Mouse (Mus musculus) liver, adult 2 months (tissue): ENCODE data around the gene Dnajb13. TPM values are rescaled to one million over a fixed set of nuclear protein-coding genes. Genes with fewer than 3 reads are reported as not detected.

Source experiments
- DNase-seq: peaks from one replicate; pipeline ENCODE4 v3.0.0-alpha.2; 2011; ENCODE audit warnings: low read depth, low spot score; ENCODE audit errors: extremely low read depth
- H3K27ac ChIP-seq: fragments of 200-500 bp; replicated peaks from 2 replicates; pipeline ENCODE4 v1.5.1; 2012; ENCODE audit warnings: low read depth, mild to moderate bottlenecking, control low read depth, inconsistent platforms, low read length; ENCODE audit not compliant: insufficient read depth
- H3K27me3 ChIP-seq: fragments of 200-500 bp; 2 replicates; pipeline ENCODE4 v1.6.1; 2012; ENCODE audit warnings: mild to moderate bottlenecking, moderate library complexity, low read length, inconsistent platforms; ENCODE audit not compliant: control insufficient read depth, insufficient read depth
- H3K36me3 ChIP-seq: fragments of 200-500 bp; 2 replicates; pipeline ENCODE4 v1.6.1; 2012; ENCODE audit warnings: low read length, inconsistent platforms; ENCODE audit not compliant: control insufficient read depth, insufficient read depth
- H3K4me1 ChIP-seq: fragments of 200-500 bp; 2 replicates; pipeline ENCODE4 v1.6.1; 2011; ENCODE audit warnings: low read length; ENCODE audit not compliant: control insufficient read depth, insufficient read depth
- H3K4me3 ChIP-seq: fragments of 200-500 bp; 2 replicates; pipeline ENCODE4 v1.5.1; 2011; ENCODE audit warnings: low read depth, mild to moderate bottlenecking, control low read depth, low read length, moderate library complexity; ENCODE audit not compliant: insufficient read depth
- H3K79me2 ChIP-seq: fragments of 200-500 bp; 2 replicates; pipeline ENCODE4 v1.6.1; 2012; ENCODE audit warnings: inconsistent platforms, mild to moderate bottlenecking, low read length, moderate library complexity; ENCODE audit not compliant: control insufficient read depth, insufficient read depth
- H3K9ac ChIP-seq: fragments of 200-500 bp; 2 replicates; pipeline ENCODE4 v1.6.1; 2012; ENCODE audit warnings: low read depth, mild to moderate bottlenecking, control low read depth, inconsistent platforms, low read length
- CTCF ChIP-seq: fragments of 200-500 bp; IDR thresholded peaks from 2 replicates; pipeline ENCODE4 v1.5.1; 2011; ENCODE audit warnings: low read depth, low read length, control low read depth
- POLR2A ChIP-seq: fragments of 200-500 bp; IDR thresholded peaks from 2 replicates; pipeline ENCODE4 v1.6.1; 2011; ENCODE audit warnings: low read length, control low read depth; ENCODE audit not compliant: insufficient read depth; ENCODE audit errors: extremely low read depth
- WGBS: fragments of 180-500 bp; shearing (Covaris S2); methylation state at CpG from one replicate; pipeline ENCODE4 v1.1.7; 2018; 5-methylcytosine and 5-hydroxymethylcytosine counted together
- polyA plus RNA-seq: library from polyadenylated mRNA; depleted of rRNA; stranded (reverse); fragments of >200 nt; gene quantifications from 2 replicates; pipeline ENCODE4 v1.2.3, GENCODE M21; 2012
- total RNA-seq: library from RNA; depleted of rRNA; stranded (reverse); fragments of >200 nt; gene quantifications from 2 replicates; pipeline ENCODE4 v1.2.3, GENCODE M21; 2014

The Dnajb13 gene
- total and polyA plus RNA-seq, 2 experiments, result 0.29 to 0.55 TPM

DNA sequence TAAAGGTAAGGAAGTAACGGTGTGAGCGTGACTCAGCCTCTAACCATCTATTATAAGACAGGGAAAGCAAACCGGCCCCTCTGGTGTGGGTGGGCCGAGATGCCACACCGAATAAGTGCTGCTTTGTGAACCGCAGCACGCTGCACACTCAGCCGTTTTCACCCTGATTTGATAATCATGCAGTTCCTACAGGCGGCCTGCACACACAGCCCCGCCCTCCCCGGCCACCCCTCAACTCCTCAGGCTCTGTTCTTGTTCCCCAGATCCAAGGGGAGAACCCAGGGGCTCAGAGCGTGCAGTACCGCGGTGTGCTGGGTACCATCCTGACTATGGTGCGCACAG lies 35.0 kb downstream of the Dnajb13 start:
- peaks cover 3% of the 10 kb centered on the region for H3K4me1 ChIP-seq
- no peak overlapping the region for H3K4me3 ChIP-seq
- no peak for DNase-seq
- TF ChIP-seq POLR2A, result no peak
- TF ChIP-seq CTCF, result no peak
- no peaks in the 10 kb centered on the region for H3K79me2 ChIP-seq
- no peaks in the 10 kb centered on the region for H3K36me3 ChIP-seq
- H3K9ac ChIP-seq, result no peak overlapping the region
- no peak overlapping the region for H3K27ac ChIP-seq
- no peaks in the 10 kb centered on the region for H3K27me3 ChIP-seq
- WGBS, result 80% methylated on average over 15 of the region's 15 CpGs

DNA sequence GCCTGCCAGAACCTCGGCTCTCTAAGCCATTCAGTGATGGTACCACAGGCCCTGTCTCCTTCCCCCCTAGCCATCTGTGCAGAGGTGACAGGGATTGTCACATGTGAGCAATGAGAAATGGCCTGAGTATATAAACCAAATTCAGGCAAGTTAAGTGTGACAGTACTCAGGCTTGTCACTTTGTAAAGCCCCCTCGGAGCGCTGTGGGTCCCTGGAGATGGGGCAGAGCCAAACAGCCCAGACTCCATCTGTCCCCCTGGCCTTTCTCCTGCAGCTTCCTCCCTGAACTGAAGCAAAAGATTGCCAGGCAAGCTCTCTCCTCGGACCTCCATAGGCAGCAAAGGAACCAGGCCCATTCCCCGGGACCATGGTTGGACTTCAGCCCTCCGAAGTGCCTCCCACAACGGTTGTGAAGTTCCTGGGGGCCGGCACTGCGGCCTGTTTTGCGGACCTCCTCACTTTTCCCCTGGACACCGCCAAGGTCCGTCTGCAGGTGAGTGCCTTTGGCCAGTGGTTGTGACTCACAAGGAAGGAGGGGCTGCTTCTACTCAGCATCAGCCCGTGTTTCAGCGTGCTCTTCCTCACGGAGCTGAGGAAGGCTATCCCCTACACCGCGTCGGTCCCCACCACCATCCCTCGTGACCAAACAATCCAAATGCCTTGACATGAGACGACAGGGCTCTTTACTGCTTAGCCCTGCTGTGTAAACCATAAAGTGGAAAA lies 35.5 kb downstream of the Dnajb13 start:
- Histone ChIP-seq H3K36me3 (no peaks in the 10 kb centered on the region), H3K27me3 (no peaks in the 10 kb centered on the region), H3K27ac (no peak overlapping the region), H3K79me2 (no peaks in the 10 kb centered on the region), H3K4me1 (peaks cover 5% of the 10 kb centered on the region), H3K4me3 (no peak overlapping the region), H3K9ac (no peak overlapping the region)
- TF ChIP-seq CTCF (no peak), POLR2A (no peak)
- no peak for DNase-seq
- 82% methylated on average over 20 of the region's 20 CpGs for WGBS

DNA sequence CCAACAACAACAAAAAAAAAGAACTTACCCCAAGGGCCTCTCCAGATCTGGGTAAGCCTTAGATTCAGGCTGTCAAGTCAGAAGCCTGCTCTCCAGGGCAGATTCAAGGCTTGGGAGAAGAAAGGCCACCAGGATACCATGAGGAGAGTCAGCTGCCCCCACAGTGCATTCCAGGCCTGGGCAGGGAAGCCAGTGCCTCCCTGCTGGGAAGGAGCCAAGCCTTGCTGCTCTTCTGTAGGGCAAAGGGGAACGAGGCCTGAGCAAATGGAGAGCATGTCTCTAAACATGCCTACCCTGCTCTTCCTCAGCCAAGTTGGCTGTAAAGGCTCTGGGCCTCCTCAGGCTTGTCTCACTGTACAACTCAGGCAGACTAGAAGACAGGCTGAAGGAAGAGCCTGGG lies 40.1 kb downstream of the Dnajb13 start:
- H3K27ac ChIP-seq, result peak overlapping the region; percentile 20
- DNase-seq, result peak; percentile 71
- no peaks in the 10 kb centered on the region for H3K36me3 ChIP-seq
- H3K4me1 ChIP-seq, result peaks cover 5% of the 10 kb centered on the region
- H3K4me3 ChIP-seq, result no peak overlapping the region
- no peaks in the 10 kb centered on the region for H3K79me2 ChIP-seq
- no peak for TF ChIP-seq POLR2A
- no peak for TF ChIP-seq CTCF
- H3K9ac ChIP-seq, result no peak overlapping the region
- 21% methylated on average over 1 of the region's 1 CpGs for WGBS
- no peaks in the 10 kb centered on the region for H3K27me3 ChIP-seq

GRCm38 (mm10) chr7:100473846-100474454 lies 40.8 kb downstream of the Dnajb13 start:
- no peaks in the 10 kb centered on the region for H3K36me3 ChIP-seq
- no peak overlapping the region for H3K9ac ChIP-seq
- no peak overlapping the region for H3K4me3 ChIP-seq
- H3K27me3 ChIP-seq, result no peaks in the 10 kb centered on the region
- DNase-seq, result no peak
- no peak for TF ChIP-seq CTCF
- TF ChIP-seq POLR2A, result no peak
- no peaks in the 10 kb centered on the region for H3K79me2 ChIP-seq
- WGBS, result 76% methylated on average over 9 of the region's 9 CpGs
- no peak overlapping the region for H3K27ac ChIP-seq
- H3K4me1 ChIP-seq, result peaks cover 5% of the 10 kb centered on the region

DNA sequence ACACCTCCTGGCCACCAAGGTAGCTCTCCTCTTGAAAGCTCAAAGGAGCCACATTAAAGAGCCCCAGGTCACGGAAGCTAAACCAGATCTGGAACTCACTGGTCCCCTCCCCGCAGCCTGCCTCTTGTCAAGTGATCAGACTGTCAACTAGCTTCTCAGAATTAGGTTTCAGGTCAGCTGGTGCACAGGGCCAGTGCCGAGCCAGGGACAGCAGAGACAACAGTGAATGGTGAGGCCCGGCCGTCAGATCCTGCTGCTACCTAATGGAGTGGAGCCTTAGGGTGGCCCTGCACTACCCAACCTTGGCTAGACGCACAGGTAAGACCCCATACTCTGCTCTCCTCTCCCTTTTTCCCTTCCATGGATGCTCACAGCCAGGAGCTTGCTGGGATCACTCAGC lies 42.0 kb downstream of the Dnajb13 start, which contains the start of gene Ucp3:
Gene Ucp3 (plus strand): TSS at position 214 of the 400 bp plus-strand sequence.
- no peak within 1 kb of the TSS for H3K9ac ChIP-seq
- no peak for DNase-seq
- H3K36me3 ChIP-seq, result no peaks in the 10 kb centered on the region
- H3K79me2 ChIP-seq, result no peaks in the 10 kb centered on the region
- peaks cover 5% of the 10 kb centered on the region for H3K4me1 ChIP-seq
- 80% methylated on average over 6 of the region's 6 CpGs for WGBS
- no peak within 1 kb of the TSS for H3K27ac ChIP-seq
- no peak for TF ChIP-seq POLR2A
- no peak for TF ChIP-seq CTCF
- H3K27me3 ChIP-seq, result no peaks in the 10 kb centered on the region
- no peak within 1 kb of the TSS for H3K4me3 ChIP-seq

- Histone ChIP-seq H3K4me1 (peaks cover 5% of the 10 kb centered on the region), H3K9ac (no peak overlapping the region), H3K36me3 (no peaks in the 10 kb centered on the region), H3K27ac (no peak overlapping the region), H3K79me2 (no peaks in the 10 kb centered on the region), H3K27me3 (no peaks in the 10 kb centered on the region), H3K4me3 (no peak overlapping the region)
- 50% methylated on average over 1 of the region's 1 CpGs for WGBS
- no peak for TF ChIP-seq CTCF
- no peak for TF ChIP-seq POLR2A
- no peak for DNase-seq
Observed at GRCm38 (mm10) chr7:100471407-100471797, 43.4 kb downstream of the Dnajb13 start.
